Mouse (Mus musculus): ENCODE data around the gene Chst11. TPM values are rescaled to one million over a fixed set of nuclear protein-coding genes. Genes with fewer than 3 reads are reported as not detected.

The Chst11 gene
- polyA plus RNA-seq, 1 experiment from 2014 or later, result 1.3 TPM

- Histone ChIP-seq H3K4me1 (peaks cover 54% of the 10 kb centered on the region), H3K27ac (replicated peaks) (no peak overlapping the region), H3K4me3 (no peak overlapping the region), H3K36me3 (replicated peaks) (no peaks in the 10 kb centered on the region), H3K9me3 (no peaks in the 10 kb centered on the region), H3K27me3 (replicated peaks; ENCODE audit: low read depth, poor library complexity, severe bottlenecking) (no peaks in the 10 kb centered on the region)
- no peak for DNase-seq (ENCODE audit: low spot score)
- 72% methylated on average over 6 of the region's 6 CpGs for WGBS
Measured at GRCm38 (mm10) chr10:83163946-83164345, 178.6 kb downstream of the Chst11 start.

GRCm38 (mm10) chr10:83164901-83165435, 179.7 kb downstream of the Chst11 start:
- Histone ChIP-seq H3K4me3 (no peak overlapping the region), H3K4me1 (peaks cover 62% of the 10 kb centered on the region), H3K27me3 (replicated peaks; ENCODE audit: low read depth, poor library complexity, severe bottlenecking) (no peaks in the 10 kb centered on the region), H3K36me3 (replicated peaks) (no peaks in the 10 kb centered on the region), H3K9me3 (no peaks in the 10 kb centered on the region), H3K27ac (replicated peaks) (no peak overlapping the region)
- 86% methylated on average over 9 of the region's 9 CpGs for WGBS
- DNase-seq (ENCODE audit: low spot score), result no peak

- no peak overlapping the region for H3K4me3 ChIP-seq
- H3K4me1 ChIP-seq, result peaks cover 62% of the 10 kb centered on the region
- H3K9me3 ChIP-seq, result no peaks in the 10 kb centered on the region
- H3K27ac ChIP-seq (replicated peaks), result no peak overlapping the region
- no peak for DNase-seq (ENCODE audit: low spot score)
- H3K27me3 ChIP-seq (replicated peaks; ENCODE audit: low read depth, poor library complexity, severe bottlenecking), result no peaks in the 10 kb centered on the region
- WGBS, result 82% methylated on average over 11 of the region's 11 CpGs
- H3K36me3 ChIP-seq (replicated peaks), result no peaks in the 10 kb centered on the region
Measured at GRCm38 (mm10) chr10:83165521-83166243, 180.4 kb downstream of the Chst11 start.

- Histone ChIP-seq H3K9me3 (no peaks in the 10 kb centered on the region), H3K4me3 (no peak overlapping the region), H3K36me3 (replicated peaks) (no peaks in the 10 kb centered on the region), H3K27ac (replicated peaks) (no peak overlapping the region), H3K4me1 (peaks cover 58% of the 10 kb centered on the region), H3K27me3 (replicated peaks; ENCODE audit: low read depth, poor library complexity, severe bottlenecking) (no peaks in the 10 kb centered on the region)
- 83% methylated on average over 9 of the region's 9 CpGs for WGBS
- no peak for DNase-seq (ENCODE audit: low spot score)
Measured at GRCm38 (mm10) chr10:83166272-83166671, 181.0 kb downstream of the Chst11 start.

GRCm38 (mm10) chr10:83167492-83167891, 182.2 kb downstream of the Chst11 start:
- DNase-seq (ENCODE audit: low spot score), result no peak
- Histone ChIP-seq H3K9me3 (no peaks in the 10 kb centered on the region), H3K27ac (replicated peaks) (no peak overlapping the region), H3K36me3 (replicated peaks) (no peaks in the 10 kb centered on the region), H3K27me3 (replicated peaks; ENCODE audit: low read depth, poor library complexity, severe bottlenecking) (no peaks in the 10 kb centered on the region), H3K4me3 (no peak overlapping the region), H3K4me1 (peaks cover 46% of the 10 kb centered on the region)
- WGBS, result 93% methylated on average over 6 of the region's 6 CpGs

- H3K27ac ChIP-seq (replicated peaks), result no peak overlapping the region
- 84% methylated on average over 11 of the region's 11 CpGs for WGBS
- H3K4me3 ChIP-seq, result no peak overlapping the region
- no peaks in the 10 kb centered on the region for H3K36me3 ChIP-seq (replicated peaks)
- H3K4me1 ChIP-seq, result peaks cover 36% of the 10 kb centered on the region
- H3K27me3 ChIP-seq (replicated peaks; ENCODE audit: low read depth, poor library complexity, severe bottlenecking), result no peaks in the 10 kb centered on the region
- DNase-seq (ENCODE audit: low spot score), result no peak
- no peaks in the 10 kb centered on the region for H3K9me3 ChIP-seq
Measured at GRCm38 (mm10) chr10:83168303-83169056, 183.2 kb downstream of the Chst11 start.

GRCm38 (mm10) chr10:83169554-83169953, 184.3 kb downstream of the Chst11 start:
- Histone ChIP-seq H3K36me3 (replicated peaks) (no peaks in the 10 kb centered on the region), H3K4me3 (no peak overlapping the region), H3K9me3 (no peaks in the 10 kb centered on the region), H3K27ac (replicated peaks) (no peak overlapping the region), H3K27me3 (replicated peaks; ENCODE audit: low read depth, poor library complexity, severe bottlenecking) (no peaks in the 10 kb centered on the region), H3K4me1 (peaks cover 27% of the 10 kb centered on the region)
- DNase-seq (ENCODE audit: low spot score), result no peak
- WGBS, result 75% methylated on average over 6 of the region's 6 CpGs

GRCm38 (mm10) chr10:83178151-83178550, 192.9 kb downstream of the Chst11 start:
- Histone ChIP-seq H3K4me1 (peaks cover 17% of the 10 kb centered on the region), H3K9me3 (peaks cover 3% of the 10 kb centered on the region; the same call in 1 of the 2 replicates), H3K36me3 (replicated peaks) (no peaks in the 10 kb centered on the region), H3K4me3 (no peak overlapping the region), H3K27me3 (replicated peaks; ENCODE audit: low read depth, poor library complexity, severe bottlenecking) (no peaks in the 10 kb centered on the region), H3K27ac (replicated peaks) (no peak overlapping the region)
- 78% methylated on average over 5 of the region's 5 CpGs for WGBS
- DNase-seq (ENCODE audit: low spot score), result no peak

GRCm38 (mm10) chr10:83178661-83179060, 193.4 kb downstream of the Chst11 start:
- Histone ChIP-seq H3K36me3 (replicated peaks) (no peaks in the 10 kb centered on the region), H3K4me1 (peaks cover 20% of the 10 kb centered on the region), H3K4me3 (no peak overlapping the region), H3K27me3 (replicated peaks; ENCODE audit: low read depth, poor library complexity, severe bottlenecking) (no peaks in the 10 kb centered on the region), H3K9me3 (peaks cover 3% of the 10 kb centered on the region; the same call in 1 of the 2 replicates), H3K27ac (replicated peaks) (no peak overlapping the region)
- DNase-seq (ENCODE audit: low spot score), result no peak
- WGBS, result 86% methylated on average over 1 of the region's 1 CpGs

- Histone ChIP-seq H3K4me1 (peaks cover 32% of the 10 kb centered on the region), H3K27me3 (replicated peaks; ENCODE audit: low read depth, poor library complexity, severe bottlenecking) (no peaks in the 10 kb centered on the region), H3K27ac (replicated peaks) (no peak overlapping the region), H3K9me3 (peaks cover 3% of the 10 kb centered on the region; the same call in 1 of the 2 replicates), H3K36me3 (replicated peaks) (no peaks in the 10 kb centered on the region), H3K4me3 (no peak overlapping the region)
- no peak for DNase-seq (ENCODE audit: low spot score)
- 68% methylated on average over 15 of the region's 15 CpGs for WGBS
Measured at GRCm38 (mm10) chr10:83181831-83182572, 196.7 kb downstream of the Chst11 start.

- Histone ChIP-seq H3K4me1 (peaks cover 35% of the 10 kb centered on the region), H3K4me3 (no peak overlapping the region), H3K27ac (replicated peaks) (no peak overlapping the region; the same call in 1 of the 2 replicates), H3K36me3 (replicated peaks) (no peaks in the 10 kb centered on the region), H3K27me3 (replicated peaks; ENCODE audit: low read depth, poor library complexity, severe bottlenecking) (no peaks in the 10 kb centered on the region), H3K9me3 (peaks cover 3% of the 10 kb centered on the region; the same call in 1 of the 2 replicates)
- peak; percentile 75 for DNase-seq (ENCODE audit: low spot score)
- WGBS, result 32% methylated on average over 8 of the region's 8 CpGs
Measured at GRCm38 (mm10) chr10:83182573-83182960, 197.3 kb downstream of the Chst11 start.

All from embryonic facial prominence, embryonic 10.5 days (tissue).